ENCODE assay signal across 13 mouse cellular contexts in genomic region chr1:75247071-75247930, GRCm38 (mm10). TPM values are rescaled to one million over a fixed set of nuclear protein-coding genes. Genes with fewer than 3 reads are reported as not detected.
A peak's percentile ranks its signal among the peaks of the same experiment; 100 is the strongest.
DNase-seq lines count a peak whose midpoint lies in the region; ATAC-seq and TF ChIP-seq lines count a peak whose summit lies in the region.
"Had no signal": no experiment of that assay in that cellular context is flagged by ENCODE, and none has a peak within 500 bp of the region (broad histone marks: within the 10 kb centered on the region; RNA-seq: fewer than 3 reads in every experiment).

No protein-coding gene starts in this region.

- 81% methylated on average over 16 of the region's 16 CpGs for WGBS in hindbrain, embryonic 10.5 days
- 77% methylated on average over 16 of the region's 16 CpGs for WGBS in hindbrain, embryonic 11.5 days
- 84% methylated on average over 16 of the region's 16 CpGs for WGBS in midbrain, embryonic 11.5 days
- 82% methylated on average over 16 of the region's 16 CpGs for WGBS in midbrain, embryonic 15.5 days
- WGBS in stomach, postnatal 0 days, result 79% methylated on average over 16 of the region's 16 CpGs

- no peak for ATAC-seq in hindbrain, embryonic 11.5 days (ENCODE audit: low FRiP score)
- no peak for ATAC-seq in midbrain, embryonic 11.5 days (ENCODE audit: low FRiP score)
- no peak for ATAC-seq in midbrain, embryonic 15.5 days (replicated peaks)
- no peak for ATAC-seq in stomach, postnatal 0 days (ENCODE audit: low FRiP score, low TSS enrichment)

- no peak overlapping the region for H3K9ac ChIP-seq in hindbrain, embryonic 11.5 days (ENCODE audit: low read depth, low read length)
- H3K9ac ChIP-seq in midbrain, embryonic 11.5 days (ENCODE audit: low read length), result no peak overlapping the region
- H3K9ac ChIP-seq in midbrain, embryonic 15.5 days, result no peak overlapping the region
- peak overlapping the region; percentile 41; the same call in 1 of the 2 replicates for H3K9ac ChIP-seq in stomach, postnatal 0 days (ENCODE audit: low read length)
- H3K9ac ChIP-seq: hindbrain, embryonic 15.5 days had no signal

- H3K4me1 ChIP-seq in hindbrain, embryonic 10.5 days (replicated peaks), result peaks cover 42% of the 10 kb centered on the region
- H3K4me1 ChIP-seq in hindbrain, embryonic 11.5 days (replicated peaks; ENCODE audit: control insufficient read depth, insufficient read depth, low read length), result 0 out of 2 replicates have a peak, but pooled peaks cover 2% of the 10 kb centered on the region
- H3K4me1 ChIP-seq in midbrain, embryonic 11.5 days (ENCODE audit: control insufficient read depth, insufficient read depth, low read length), result no peaks in the 10 kb centered on the region
- peaks cover 7% of the 10 kb centered on the region for H3K4me1 ChIP-seq in midbrain, embryonic 15.5 days
- peaks cover 8% of the 10 kb centered on the region; the same call in 1 of the 2 replicates for H3K4me1 ChIP-seq in stomach, postnatal 0 days (replicated peaks; ENCODE audit: control insufficient read depth, insufficient read depth)

- peak overlapping the region; percentile 62 for H3K27ac ChIP-seq in hindbrain, embryonic 10.5 days
- no peak overlapping the region for H3K27ac ChIP-seq in hindbrain, embryonic 11.5 days (ENCODE audit: low read depth, low read length)
- no peak overlapping the region for H3K27ac ChIP-seq in midbrain, embryonic 11.5 days (ENCODE audit: low read depth, low read length)
- H3K27ac ChIP-seq in midbrain, embryonic 15.5 days, result no peak overlapping the region
- H3K27ac ChIP-seq in stomach, postnatal 0 days (replicated peaks), result peak overlapping the region; percentile 70; the same call in 1 of the 2 replicates
- H3K27ac ChIP-seq: hindbrain, embryonic 15.5 days had no signal

- H3K4me3 ChIP-seq in hindbrain, embryonic 10.5 days, result no peak overlapping the region
- no peak overlapping the region for H3K4me3 ChIP-seq in hindbrain, embryonic 11.5 days (ENCODE audit: low read depth, low read length)
- no peak overlapping the region for H3K4me3 ChIP-seq in midbrain, embryonic 11.5 days (ENCODE audit: low read depth, low read length)
- no peak overlapping the region for H3K4me3 ChIP-seq in midbrain, embryonic 15.5 days
- H3K4me3 ChIP-seq in stomach, postnatal 0 days (ENCODE audit: low read depth, low read length), result no peak overlapping the region
- H3K4me3 ChIP-seq: hindbrain, embryonic 15.5 days had no signal

- peaks cover 13% of the 10 kb centered on the region for H3K36me3 ChIP-seq in hindbrain, embryonic 10.5 days
- no peaks in the 10 kb centered on the region for H3K36me3 ChIP-seq in hindbrain, embryonic 11.5 days (ENCODE audit: control insufficient read depth, insufficient read depth, low read length)
- H3K36me3 ChIP-seq in midbrain, embryonic 11.5 days (ENCODE audit: control insufficient read depth, insufficient read depth, low read length), result 0 out of 2 replicates have a peak, but pooled peaks cover 2% of the 10 kb centered on the region
- H3K36me3 ChIP-seq in midbrain, embryonic 15.5 days (replicated peaks), result no peaks in the 10 kb centered on the region
- H3K36me3 ChIP-seq in stomach, postnatal 0 days (ENCODE audit: control insufficient read depth, insufficient read depth, low read length), result peaks cover 10% of the 10 kb centered on the region; the same call in 1 of the 2 replicates

- peak; percentile 30 for DNase-seq in adrenal gland, adult 2 months
- DNase-seq in adrenal gland, postnatal 25 days, result no peak
- no peak for DNase-seq in hindbrain, embryonic 10.5 days (ENCODE audit: low spot score)
- no peak for DNase-seq in hindbrain, embryonic 11.5 days (ENCODE audit: low spot score)
- peak; percentile 60 for DNase-seq in midbrain, embryonic 11.5 days (ENCODE audit: low spot score, missing footprints)
- DNase-seq in stomach, postnatal 0 days (ENCODE audit: low spot score), result no peak
- DNase-seq in frontal cortex, postnatal 25 days (ENCODE audit: low spot score in 2 of 2), result no peak

- no peaks in the 10 kb centered on the region for H3K9me3 ChIP-seq in hindbrain, embryonic 10.5 days
- H3K9me3 ChIP-seq in hindbrain, embryonic 11.5 days (ENCODE audit: control insufficient read depth, low read length), result no peaks in the 10 kb centered on the region
- H3K9me3 ChIP-seq in midbrain, embryonic 11.5 days (ENCODE audit: control insufficient read depth, low read length), result no peaks in the 10 kb centered on the region
- H3K9me3 ChIP-seq in midbrain, embryonic 15.5 days, result no peaks in the 10 kb centered on the region
- H3K9me3 ChIP-seq in stomach, postnatal 0 days (ENCODE audit: control insufficient read depth, low read length), result no peaks in the 10 kb centered on the region
- H3K9me3 ChIP-seq: G1E; hindbrain, embryonic 15.5 days had no signal

- no peak for TF ChIP-seq CTCF in stomach, postnatal 0 days (IDR thresholded peaks at IDR 0.05; ENCODE audit: low read depth)

- TF ChIP-seq EP300 in stomach, postnatal 0 days (optimal IDR thresholded peaks at IDR 0.05), result no peak

- H3K27me3 ChIP-seq in hindbrain, embryonic 10.5 days (ENCODE audit: insufficient read depth, poor library complexity, severe bottlenecking), result peaks cover 4% of the 10 kb centered on the region
- no peaks in the 10 kb centered on the region for H3K27me3 ChIP-seq in hindbrain, embryonic 11.5 days (ENCODE audit: control insufficient read depth, insufficient read depth, low read length)
- no peaks in the 10 kb centered on the region for H3K27me3 ChIP-seq in midbrain, embryonic 11.5 days (ENCODE audit: control insufficient read depth, insufficient read depth, low read length)
- no peaks in the 10 kb centered on the region for H3K27me3 ChIP-seq in midbrain, embryonic 15.5 days (replicated peaks)
- no peaks in the 10 kb centered on the region for H3K27me3 ChIP-seq in stomach, postnatal 0 days (ENCODE audit: control insufficient read depth, insufficient read depth, low read length)
- H3K27me3 ChIP-seq: hindbrain, embryonic 15.5 days had no signal

- H3K4me2 ChIP-seq in hindbrain, embryonic 11.5 days (replicated peaks; ENCODE audit: low read depth, low read length), result no peak overlapping the region
- H3K4me2 ChIP-seq in midbrain, embryonic 11.5 days, result no peak overlapping the region
- no peak overlapping the region for H3K4me2 ChIP-seq in midbrain, embryonic 15.5 days
- no peak overlapping the region for H3K4me2 ChIP-seq in stomach, postnatal 0 days (replicated peaks; ENCODE audit: low read depth)
- H3K4me2 ChIP-seq: hindbrain, embryonic 15.5 days had no signal

RNA-seq across cellular contexts. Expression of gene Dnajb2, which starts 11.1 kb away (rescaled TPM):
- 100 to 1,000 TPM in 1 of 2 experiments, 10 to 100 TPM in 1; 89.1 to 111 TPM for total RNA-seq in adrenal gland, adult 2 months (2021)
- polyA plus RNA-seq in adrenal gland, adult 2 months (2012; rRNA removed), result 52.8 and 58.4 TPM in 2 replicates
- total RNA-seq in adrenal gland, postnatal 25 days (2021), result 67.3 and 85.6 TPM in 2 replicates
- polyA plus RNA-seq in hindbrain, embryonic 10.5 days (2016; fragmentation: Nextera tagmentation; extraction: Ambion mirVana), result 28.9 and 37.5 TPM in 2 replicates
- 17.8 and 21.4 TPM in 2 replicates for polyA plus RNA-seq in hindbrain, embryonic 11.5 days (2014; fragmentation: Nextera tagmentation; extraction: Ambion mirVana)
- polyA plus RNA-seq in midbrain, embryonic 11.5 days (2014; fragmentation: Nextera tagmentation; extraction: Ambion mirVana), result 15.9 and 18.1 TPM in 2 replicates
- polyA plus RNA-seq in midbrain, embryonic 15.5 days (2015; fragmentation: Nextera tagmentation; extraction: Ambion mirVana), result 72.9 and 82.1 TPM in 2 replicates
- 24.2 and 25.8 TPM in 2 replicates for polyA plus RNA-seq in stomach, postnatal 0 days (2015; fragmentation: Nextera tagmentation; extraction: Ambion mirVana)

RNA-seq across cellular contexts. Expression of gene A630095N17Rik, which starts 15.4 kb away (rescaled TPM):
- not detected for total RNA-seq in adrenal gland, adult 2 months (2021)
- not detected in 2 replicates for polyA plus RNA-seq in adrenal gland, adult 2 months (2012; rRNA removed)
- total RNA-seq in adrenal gland, postnatal 25 days (2021), result not detected in 2 replicates
- not detected in 2 replicates for polyA plus RNA-seq in hindbrain, embryonic 10.5 days (2016; fragmentation: Nextera tagmentation; extraction: Ambion mirVana)
- not detected in 2 replicates for polyA plus RNA-seq in hindbrain, embryonic 11.5 days (2014; fragmentation: Nextera tagmentation; extraction: Ambion mirVana)
- not detected in 2 replicates for polyA plus RNA-seq in midbrain, embryonic 11.5 days (2014; fragmentation: Nextera tagmentation; extraction: Ambion mirVana)
- not detected in 2 replicates for polyA plus RNA-seq in midbrain, embryonic 15.5 days (2015; fragmentation: Nextera tagmentation; extraction: Ambion mirVana)
- 0.25 TPM in 1 of 2 replicates, not detected in the other for polyA plus RNA-seq in stomach, postnatal 0 days (2015; fragmentation: Nextera tagmentation; extraction: Ambion mirVana)
- total RNA-seq: G1E had no signal
- polyA plus RNA-seq: activated CD4-positive, CD25-positive, alpha-beta regulatory T cell, adult 4 months; embryonic facial prominence, embryonic 14.5 days; G1E; hindbrain, embryonic 15.5 days; limb, embryonic 11.5 days had no signal

RNA-seq across cellular contexts. Expression of gene Ptprn, which starts 17.0 kb away (rescaled TPM):
- 10 to 100 TPM; 43.6 to 83.6 TPM for total RNA-seq in adrenal gland, adult 2 months (2021)
- polyA plus RNA-seq in adrenal gland, adult 2 months (2012; rRNA removed), result 41.5 and 52.0 TPM in 2 replicates
- 41.6 and 54.3 TPM in 2 replicates for total RNA-seq in adrenal gland, postnatal 25 days (2021)
- polyA plus RNA-seq in hindbrain, embryonic 10.5 days (2016; fragmentation: Nextera tagmentation; extraction: Ambion mirVana), result 3.9 and 7.9 TPM in 2 replicates
- polyA plus RNA-seq in hindbrain, embryonic 11.5 days (2014; fragmentation: Nextera tagmentation; extraction: Ambion mirVana), result 3.5 and 6.0 TPM in 2 replicates
- polyA plus RNA-seq in midbrain, embryonic 11.5 days (2014; fragmentation: Nextera tagmentation; extraction: Ambion mirVana), result 4.2 and 4.4 TPM in 2 replicates
- polyA plus RNA-seq in midbrain, embryonic 15.5 days (2015; fragmentation: Nextera tagmentation; extraction: Ambion mirVana), result 24.2 and 26.6 TPM in 2 replicates
- 2.3 and 2.5 TPM in 2 replicates for polyA plus RNA-seq in stomach, postnatal 0 days (2015; fragmentation: Nextera tagmentation; extraction: Ambion mirVana)

RNA-seq across cellular contexts. Expression of gene Tuba4a, which starts 27.6 kb away (rescaled TPM):
- 10 to 100 TPM; 55.4 to 73.0 TPM for total RNA-seq in adrenal gland, adult 2 months (2021)
- 10.8 and 11.2 TPM in 2 replicates for polyA plus RNA-seq in adrenal gland, adult 2 months (2012; rRNA removed)
- total RNA-seq in adrenal gland, postnatal 25 days (2021), result 16.3 and 35.1 TPM in 2 replicates
- polyA plus RNA-seq in hindbrain, embryonic 10.5 days (2016; fragmentation: Nextera tagmentation; extraction: Ambion mirVana), result 10.8 and 19.4 TPM in 2 replicates
- polyA plus RNA-seq in hindbrain, embryonic 11.5 days (2014; fragmentation: Nextera tagmentation; extraction: Ambion mirVana), result 10.7 and 12.4 TPM in 2 replicates
- 7.9 and 9.6 TPM in 2 replicates for polyA plus RNA-seq in midbrain, embryonic 11.5 days (2014; fragmentation: Nextera tagmentation; extraction: Ambion mirVana)
- polyA plus RNA-seq in midbrain, embryonic 15.5 days (2015; fragmentation: Nextera tagmentation; extraction: Ambion mirVana), result 7.9 and 12.7 TPM in 2 replicates
- polyA plus RNA-seq in stomach, postnatal 0 days (2015; fragmentation: Nextera tagmentation; extraction: Ambion mirVana), result 314 and 325 TPM in 2 replicates

RNA-seq across cellular contexts. Expression of gene Resp18, which starts 30.9 kb away (rescaled TPM):
- total RNA-seq in adrenal gland, adult 2 months (2021), result 100 to 1,000 TPM; 127 to 192 TPM
- polyA plus RNA-seq in adrenal gland, adult 2 months (2012; rRNA removed), result 46.3 and 69.6 TPM in 2 replicates
- total RNA-seq in adrenal gland, postnatal 25 days (2021), result 101 and 123 TPM in 2 replicates
- 7.5 and 22.3 TPM in 2 replicates for polyA plus RNA-seq in hindbrain, embryonic 10.5 days (2016; fragmentation: Nextera tagmentation; extraction: Ambion mirVana)
- 32.3 and 35.7 TPM in 2 replicates for polyA plus RNA-seq in hindbrain, embryonic 11.5 days (2014; fragmentation: Nextera tagmentation; extraction: Ambion mirVana)
- 28.5 and 34.8 TPM in 2 replicates for polyA plus RNA-seq in midbrain, embryonic 11.5 days (2014; fragmentation: Nextera tagmentation; extraction: Ambion mirVana)
- 167 and 169 TPM in 2 replicates for polyA plus RNA-seq in midbrain, embryonic 15.5 days (2015; fragmentation: Nextera tagmentation; extraction: Ambion mirVana)
- 7.7 and 8.7 TPM in 2 replicates for polyA plus RNA-seq in stomach, postnatal 0 days (2015; fragmentation: Nextera tagmentation; extraction: Ambion mirVana)
- total RNA-seq: G1E had no signal
- polyA plus RNA-seq: activated CD4-positive, CD25-positive, alpha-beta regulatory T cell, adult 4 months; G1E; limb, embryonic 11.5 days had no signal

Comparison
In these comparisons a context has a peak if more than half of its experiments do, and no peak if none do; other contexts are left out.
1. DNase-seq: peak in adrenal gland, adult 2 months (single experiment) and midbrain, embryonic 11.5 days (single experiment); none in adrenal gland, postnatal 25 days (single experiment), hindbrain, embryonic 10.5 days (single experiment), hindbrain, embryonic 11.5 days (single experiment), stomach, postnatal 0 days (single experiment) and frontal cortex, postnatal 25 days (0 of 2).
2. H3K27ac ChIP-seq: peak in hindbrain, embryonic 10.5 days (single experiment) and stomach, postnatal 0 days (single experiment); none in hindbrain, embryonic 11.5 days (single experiment), midbrain, embryonic 11.5 days (single experiment) and midbrain, embryonic 15.5 days (single experiment).